Comparison of ENCODE assay signal across 20 mouse cellular contexts in genomic region chr14:49780416-49780815, GRCm38 (mm10). TPM values are rescaled to one million over a fixed set of nuclear protein-coding genes. Genes with fewer than 3 reads are reported as not detected.
DNase-seq lines count a peak whose midpoint lies in the region; ATAC-seq lines count a peak whose summit lies in the region.
"Had no signal": no experiment of that assay in that cellular context is flagged by ENCODE, and none has a peak within 500 bp of the region (broad histone marks: within the 10 kb centered on the region; RNA-seq: fewer than 3 reads in every experiment).

No protein-coding gene starts in this region.

- no peak overlapping the region for H3K27ac ChIP-seq in heart, embryonic 11.5 days (ENCODE audit: low read depth, low read length)
- H3K27ac ChIP-seq in heart, embryonic 12.5 days (ENCODE audit: poor library complexity, severe bottlenecking): no peak overlapping the region
- H3K27ac ChIP-seq in midbrain, embryonic 13.5 days: no peak overlapping the region
- H3K27ac ChIP-seq in midbrain, embryonic 16.5 days (ENCODE audit: low read length): no peak overlapping the region
- H3K27ac ChIP-seq: embryonic facial prominence, embryonic 13.5 days; forebrain, embryonic 12.5 days; gastrocnemius, adult 2 months; macrophage; stomach, postnatal 0 days had no signal

- no peaks in the 10 kb centered on the region for H3K27me3 ChIP-seq in heart, embryonic 11.5 days (ENCODE audit: control insufficient read depth, insufficient read depth, low read length)
- H3K27me3 ChIP-seq in heart, embryonic 12.5 days (replicated peaks): no peaks in the 10 kb centered on the region
- peaks cover 8% of the 10 kb centered on the region; the same call in 1 of the 2 replicates for H3K27me3 ChIP-seq in midbrain, embryonic 13.5 days
- no peaks in the 10 kb centered on the region for H3K27me3 ChIP-seq in midbrain, embryonic 16.5 days (ENCODE audit: control insufficient read depth, insufficient read depth, low read depth, low read length)
- H3K27me3 ChIP-seq: embryonic facial prominence, embryonic 13.5 days had no signal

- no peaks in the 10 kb centered on the region for H3K36me3 ChIP-seq in heart, embryonic 11.5 days (ENCODE audit: control insufficient read depth, insufficient read depth, low read length)
- H3K36me3 ChIP-seq in heart, embryonic 12.5 days: no peaks in the 10 kb centered on the region
- no peaks in the 10 kb centered on the region for H3K36me3 ChIP-seq in midbrain, embryonic 13.5 days
- no peaks in the 10 kb centered on the region for H3K36me3 ChIP-seq in midbrain, embryonic 16.5 days (ENCODE audit: control insufficient read depth, insufficient read depth, low read length)
- H3K36me3 ChIP-seq: embryonic facial prominence, embryonic 13.5 days; forebrain, embryonic 12.5 days had no signal

- H3K9ac ChIP-seq in heart, embryonic 11.5 days (ENCODE audit: low read depth, low read length): no peak overlapping the region
- no peak overlapping the region for H3K9ac ChIP-seq in heart, embryonic 12.5 days
- no peak overlapping the region for H3K9ac ChIP-seq in midbrain, embryonic 13.5 days (replicated peaks)
- no peak overlapping the region for H3K9ac ChIP-seq in midbrain, embryonic 16.5 days (ENCODE audit: low read depth, low read length)
- H3K9ac ChIP-seq: embryonic facial prominence, embryonic 13.5 days; forebrain, embryonic 12.5 days had no signal

- H3K4me1 ChIP-seq in heart, embryonic 11.5 days (ENCODE audit: control insufficient read depth, insufficient read depth, low read length): 0 out of 2 replicates have a peak, but pooled peaks cover 2% of the 10 kb centered on the region
- peaks cover 14% of the 10 kb centered on the region for H3K4me1 ChIP-seq in heart, embryonic 12.5 days (replicated peaks)
- peaks cover 20% of the 10 kb centered on the region for H3K4me1 ChIP-seq in midbrain, embryonic 13.5 days (replicated peaks)
- H3K4me1 ChIP-seq in midbrain, embryonic 16.5 days (ENCODE audit: control insufficient read depth, insufficient read depth, low read length): peaks cover 12% of the 10 kb centered on the region

- ATAC-seq in cerebellum, adult (ENCODE audit: insufficient number of reproducible peaks, low FRiP score, low TSS enrichment): no peak
- no peak for ATAC-seq in heart, embryonic 11.5 days (replicated peaks; ENCODE audit: insufficient number of reproducible peaks, low FRiP score, low TSS enrichment)
- no peak for ATAC-seq in heart, embryonic 12.5 days (ENCODE audit: insufficient number of reproducible peaks, low FRiP score)
- ATAC-seq in midbrain, embryonic 13.5 days: no peak
- ATAC-seq in midbrain, embryonic 16.5 days: no peak
- ATAC-seq: intestine, postnatal 0 days had no signal

- no peak overlapping the region for H3K4me3 ChIP-seq in heart, embryonic 11.5 days (ENCODE audit: low read depth, low read length)
- H3K4me3 ChIP-seq in heart, embryonic 12.5 days: no peak overlapping the region
- no peak overlapping the region for H3K4me3 ChIP-seq in midbrain, embryonic 13.5 days (replicated peaks)
- H3K4me3 ChIP-seq in midbrain, embryonic 16.5 days (ENCODE audit: low read depth, low read length): no peak overlapping the region
- H3K4me3 ChIP-seq: embryonic facial prominence, embryonic 13.5 days; erythroblast, embryonic 14.5 days; forebrain, embryonic 12.5 days; gastrocnemius, adult 2 months had no signal

- WGBS in heart, embryonic 11.5 days (ENCODE audit: insufficient replicate concordance): 53% methylated on average over 4 of the region's 4 CpGs
- WGBS in heart, embryonic 12.5 days: 41% methylated on average over 4 of the region's 4 CpGs
- 64% methylated on average over 4 of the region's 4 CpGs for WGBS in midbrain, embryonic 13.5 days
- 56% methylated on average over 4 of the region's 4 CpGs for WGBS in midbrain, embryonic 16.5 days

- no peaks in the 10 kb centered on the region for H3K9me3 ChIP-seq in heart, embryonic 11.5 days (replicated peaks; ENCODE audit: control insufficient read depth, low read length)
- no peaks in the 10 kb centered on the region for H3K9me3 ChIP-seq in heart, embryonic 12.5 days (replicated peaks)
- H3K9me3 ChIP-seq in midbrain, embryonic 13.5 days: no peaks in the 10 kb centered on the region
- H3K9me3 ChIP-seq in midbrain, embryonic 16.5 days (replicated peaks; ENCODE audit: control insufficient read depth, low read length, poor library complexity, severe bottlenecking): no peaks in the 10 kb centered on the region
- H3K9me3 ChIP-seq: embryonic facial prominence, embryonic 13.5 days; forebrain, embryonic 12.5 days had no signal

- peak; percentile 55 to 61 for DNase-seq in cerebellum, adult 18-20 months
- no peak for DNase-seq in frontal cortex, postnatal 36 days (ENCODE audit: low spot score in 2 of 2)
- DNase-seq: adrenal gland, postnatal 14 days; embryo, embryonic 11 days; gastrocnemius, adult 2 months; kidney, postnatal 25 days; layer of hippocampus, postnatal 36 days; thymus, adult 2 months; thymus, postnatal 4 days had no signal

- peak overlapping the region; percentile 22; the same call in 1 of the 2 replicates for H3K4me2 ChIP-seq in heart, embryonic 11.5 days
- no peak overlapping the region for H3K4me2 ChIP-seq in heart, embryonic 12.5 days
- H3K4me2 ChIP-seq in midbrain, embryonic 13.5 days (replicated peaks): peak overlapping the region; percentile 3; the same call in 1 of the 2 replicates
- H3K4me2 ChIP-seq in midbrain, embryonic 16.5 days (ENCODE audit: low read length): no peak overlapping the region
- H3K4me2 ChIP-seq: embryonic facial prominence, embryonic 13.5 days; forebrain, embryonic 12.5 days had no signal

RNA-seq across cellular contexts. Expression of gene Armh4, which starts 2.8 kb away (rescaled TPM):
- 96.7 and 120 TPM in 2 replicates for polyA plus RNA-seq in heart, embryonic 11.5 days (2014; fragmentation: Nextera tagmentation; extraction: Ambion mirVana)
- polyA plus RNA-seq in heart, embryonic 12.5 days (2016; fragmentation: Nextera tagmentation; extraction: Ambion mirVana): 87.8 and 93.9 TPM in 2 replicates
- 31.0 and 32.9 TPM in 2 replicates for polyA plus RNA-seq in midbrain, embryonic 13.5 days (2015; fragmentation: Nextera tagmentation; extraction: Ambion mirVana)
- polyA plus RNA-seq in midbrain, embryonic 16.5 days (2015; fragmentation: Nextera tagmentation; extraction: Ambion mirVana): 23.2 and 24.4 TPM in 2 replicates
- polyA plus RNA-seq: erythroblast, embryonic 14.5 days; macrophage had no signal

Comparison
In these comparisons a context has a peak if more than half of its experiments do, and no peak if none do; other contexts are left out.
1. H3K4me2 ChIP-seq: peak in heart, embryonic 11.5 days (single experiment) and midbrain, embryonic 13.5 days (single experiment); none in heart, embryonic 12.5 days (single experiment) and midbrain, embryonic 16.5 days (single experiment).
2. DNase-seq: peak in cerebellum, adult 18-20 months (2 of 2); none in frontal cortex, postnatal 36 days (0 of 2).